In the genomic region with DNA sequence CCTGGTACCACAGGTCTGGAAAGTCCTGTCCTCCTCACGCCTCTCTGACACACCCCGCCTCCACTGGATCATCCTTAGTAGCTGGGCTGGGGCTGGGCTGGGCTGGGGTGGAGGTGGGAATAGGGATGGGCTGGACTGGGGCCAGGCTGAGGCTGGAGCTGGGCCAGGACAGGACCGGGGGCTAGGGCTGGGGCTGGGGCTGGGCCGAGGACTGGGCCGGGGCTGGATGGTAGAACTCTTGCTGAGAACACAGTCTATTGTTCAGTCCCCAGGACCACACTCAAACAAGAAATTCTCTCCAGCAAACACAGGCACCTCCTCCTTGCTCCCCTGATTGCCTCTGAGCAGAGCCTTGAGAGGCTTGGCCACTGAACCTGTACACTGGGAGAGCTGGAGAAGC, we compare ENCODE assay signal across 12 mouse cellular contexts. TPM values are rescaled to one million over a fixed set of nuclear protein-coding genes. Genes with fewer than 3 reads are reported as not detected.
DNase-seq lines count a peak whose midpoint lies in the region; ATAC-seq lines count a peak whose summit lies in the region.
"Had no signal": no experiment of that assay in that cellular context is flagged by ENCODE, and none has a peak within 500 bp of the region (broad histone marks: within the 10 kb centered on the region; RNA-seq: fewer than 3 reads in every experiment).

No protein-coding gene starts in this region.

- H3K4me2 ChIP-seq in hindbrain, embryonic 11.5 days (replicated peaks; ENCODE audit: low read depth, low read length): no peak overlapping the region
- no peak overlapping the region for H3K4me2 ChIP-seq in neural tube, embryonic 13.5 days
- no peak overlapping the region for H3K4me2 ChIP-seq in neural tube, embryonic 15.5 days
- no peak overlapping the region for H3K4me2 ChIP-seq in limb, embryonic 12.5 days

- no peak overlapping the region for H3K4me3 ChIP-seq in hindbrain, embryonic 10.5 days
- H3K4me3 ChIP-seq in hindbrain, embryonic 11.5 days (ENCODE audit: low read depth, low read length): no peak overlapping the region
- H3K4me3 ChIP-seq in neural tube, embryonic 13.5 days: no peak overlapping the region
- no peak overlapping the region for H3K4me3 ChIP-seq in neural tube, embryonic 15.5 days (replicated peaks)
- no peak overlapping the region for H3K4me3 ChIP-seq in limb, embryonic 12.5 days (replicated peaks)

- H3K9ac ChIP-seq in hindbrain, embryonic 11.5 days (ENCODE audit: low read depth, low read length): no peak overlapping the region
- no peak overlapping the region for H3K9ac ChIP-seq in neural tube, embryonic 13.5 days
- H3K9ac ChIP-seq in neural tube, embryonic 15.5 days (replicated peaks): no peak overlapping the region
- no peak overlapping the region for H3K9ac ChIP-seq in limb, embryonic 12.5 days (replicated peaks)

- peaks cover 39% of the 10 kb centered on the region for H3K4me1 ChIP-seq in hindbrain, embryonic 10.5 days (replicated peaks)
- H3K4me1 ChIP-seq in hindbrain, embryonic 11.5 days (replicated peaks; ENCODE audit: control insufficient read depth, insufficient read depth, low read length): no peaks in the 10 kb centered on the region
- H3K4me1 ChIP-seq in neural tube, embryonic 13.5 days (replicated peaks): peaks cover 27% of the 10 kb centered on the region
- H3K4me1 ChIP-seq in neural tube, embryonic 15.5 days: peaks cover 14% of the 10 kb centered on the region
- H3K4me1 ChIP-seq in limb, embryonic 12.5 days (replicated peaks): peaks cover 24% of the 10 kb centered on the region

- H3K27ac ChIP-seq in hindbrain, embryonic 10.5 days: peak overlapping the region; percentile 64
- no peak overlapping the region for H3K27ac ChIP-seq in hindbrain, embryonic 11.5 days (ENCODE audit: low read depth, low read length)
- no peak overlapping the region for H3K27ac ChIP-seq in neural tube, embryonic 13.5 days (replicated peaks)
- H3K27ac ChIP-seq in neural tube, embryonic 15.5 days (replicated peaks): no peak overlapping the region
- peak overlapping the region; percentile 41; the same call in 1 of the 2 replicates for H3K27ac ChIP-seq in limb, embryonic 12.5 days

- 74% methylated on average over 5 of the region's 5 CpGs for WGBS in hindbrain, embryonic 10.5 days
- WGBS in hindbrain, embryonic 11.5 days: 72% methylated on average over 5 of the region's 5 CpGs
- WGBS in neural tube, embryonic 13.5 days: 57% methylated on average over 5 of the region's 5 CpGs
- WGBS in neural tube, embryonic 15.5 days: 63% methylated on average over 5 of the region's 5 CpGs
- 84% methylated on average over 5 of the region's 5 CpGs for WGBS in limb, embryonic 12.5 days

- H3K27me3 ChIP-seq in hindbrain, embryonic 10.5 days (ENCODE audit: insufficient read depth, poor library complexity, severe bottlenecking): no peaks in the 10 kb centered on the region
- no peaks in the 10 kb centered on the region for H3K27me3 ChIP-seq in hindbrain, embryonic 11.5 days (ENCODE audit: control insufficient read depth, insufficient read depth, low read length)
- H3K27me3 ChIP-seq in neural tube, embryonic 13.5 days: no peaks in the 10 kb centered on the region
- no peaks in the 10 kb centered on the region for H3K27me3 ChIP-seq in neural tube, embryonic 15.5 days (replicated peaks)
- H3K27me3 ChIP-seq in limb, embryonic 12.5 days: no peaks in the 10 kb centered on the region

- H3K36me3 ChIP-seq in hindbrain, embryonic 10.5 days: no peaks in the 10 kb centered on the region
- no peaks in the 10 kb centered on the region for H3K36me3 ChIP-seq in hindbrain, embryonic 11.5 days (ENCODE audit: control insufficient read depth, insufficient read depth, low read length)
- H3K36me3 ChIP-seq in neural tube, embryonic 13.5 days: no peaks in the 10 kb centered on the region
- H3K36me3 ChIP-seq in neural tube, embryonic 15.5 days: no peaks in the 10 kb centered on the region
- H3K36me3 ChIP-seq in limb, embryonic 12.5 days: no peaks in the 10 kb centered on the region

- ATAC-seq in hindbrain, embryonic 11.5 days (ENCODE audit: low FRiP score): no peak; the same call in 1 of the 2 replicates
- 0 out of 2 replicates have a peak, but pooled peaks have one; percentile 47 for ATAC-seq in neural tube, embryonic 13.5 days (ENCODE audit: low read depth)
- ATAC-seq in neural tube, embryonic 15.5 days (ENCODE audit: low FRiP score): no peak
- ATAC-seq in limb, embryonic 12.5 days (ENCODE audit: insufficient number of reproducible peaks, insufficient read depth, low FRiP score, low TSS enrichment, low read depth): no peak
- ATAC-seq in inflammation-experienced regulatory T-cells, adult 6 months: no peak

- DNase-seq in hindbrain, embryonic 10.5 days (ENCODE audit: low spot score): no peak
- DNase-seq in hindbrain, embryonic 11.5 days (ENCODE audit: low spot score): no peak
- DNase-seq in right cerebral cortex, postnatal 36 days (ENCODE audit: low spot score in 2 of 2): no peak
- DNase-seq: adrenal gland, postnatal 36 days; cerebellum, adult 11 months; kidney, postnatal 25 days; lung, postnatal 10 days; thymus, postnatal 36 days had no signal

- no peaks in the 10 kb centered on the region for H3K9me3 ChIP-seq in hindbrain, embryonic 10.5 days
- no peaks in the 10 kb centered on the region for H3K9me3 ChIP-seq in hindbrain, embryonic 11.5 days (ENCODE audit: control insufficient read depth, low read length)
- no peaks in the 10 kb centered on the region for H3K9me3 ChIP-seq in neural tube, embryonic 13.5 days
- no peaks in the 10 kb centered on the region for H3K9me3 ChIP-seq in neural tube, embryonic 15.5 days (replicated peaks)
- no peaks in the 10 kb centered on the region for H3K9me3 ChIP-seq in limb, embryonic 12.5 days

RNA-seq across cellular contexts. Expression of gene Ankrd9, which starts 27.5 kb away (rescaled TPM):
- polyA plus RNA-seq in hindbrain, embryonic 10.5 days (2016; fragmentation: Nextera tagmentation; extraction: Ambion mirVana): 16.2 and 16.6 TPM in 2 replicates
- 9.6 and 12.1 TPM in 2 replicates for polyA plus RNA-seq in hindbrain, embryonic 11.5 days (2014; fragmentation: Nextera tagmentation; extraction: Ambion mirVana)
- polyA plus RNA-seq in neural tube, embryonic 13.5 days (2015; fragmentation: Nextera tagmentation; extraction: Ambion mirVana): 7.2 and 7.8 TPM in 2 replicates
- 10.5 and 12.6 TPM in 2 replicates for polyA plus RNA-seq in neural tube, embryonic 15.5 days (2015; fragmentation: Nextera tagmentation; extraction: Ambion mirVana)
- 15.4 and 16.7 TPM in 2 replicates for polyA plus RNA-seq in limb, embryonic 12.5 days (2016; fragmentation: Nextera tagmentation; extraction: Ambion mirVana)
- polyA plus RNA-seq in inflammation-experienced regulatory T-cells, adult 6 months (2017; shearing (Covaris generic)): 1 to 10 TPM in 1 of 3 experiments, under 1 TPM in 2; 0.28 to 1.4 (median 0.61) TPM

RNA-seq across cellular contexts. Expression of gene Rcor1, which starts 32.8 kb away (rescaled TPM):
- polyA plus RNA-seq in hindbrain, embryonic 10.5 days (2016; fragmentation: Nextera tagmentation; extraction: Ambion mirVana): 5.0 and 6.6 TPM in 2 replicates
- 11.5 and 13.2 TPM in 2 replicates for polyA plus RNA-seq in hindbrain, embryonic 11.5 days (2014; fragmentation: Nextera tagmentation; extraction: Ambion mirVana)
- polyA plus RNA-seq in neural tube, embryonic 13.5 days (2015; fragmentation: Nextera tagmentation; extraction: Ambion mirVana): 5.8 and 6.8 TPM in 2 replicates
- 4.5 and 6.0 TPM in 2 replicates for polyA plus RNA-seq in neural tube, embryonic 15.5 days (2015; fragmentation: Nextera tagmentation; extraction: Ambion mirVana)
- polyA plus RNA-seq in limb, embryonic 12.5 days (2016; fragmentation: Nextera tagmentation; extraction: Ambion mirVana): 12.1 and 13.1 TPM in 2 replicates
- 10 to 100 TPM; 13.6 to 19.7 (median 14.7) TPM for polyA plus RNA-seq in inflammation-experienced regulatory T-cells, adult 6 months (2017; shearing (Covaris generic))

Comparison
In these comparisons a context has a peak if more than half of its experiments do, and no peak if none do; other contexts are left out.
1. H3K27ac ChIP-seq: peak in hindbrain, embryonic 10.5 days (single experiment) and limb, embryonic 12.5 days (single experiment); none in hindbrain, embryonic 11.5 days (single experiment), neural tube, embryonic 13.5 days (single experiment) and neural tube, embryonic 15.5 days (single experiment).